Mouse (Mus musculus) 3T3-L1 (cell line): ENCODE data around the gene Crlf1.

ENCODE experiments used
- DNase-seq: peaks from one replicate; pipeline ENCODE4 v3.0.0-alpha.2; 2015; ENCODE audit warnings: low read depth, low spot score

Crlf1 gene

GRCm38 (mm10) chr8:70549412-70550184, 56.6 kb downstream of the Crlf1 start:
- no peak for DNase-seq

- DNase-seq: no peak
These were observed 58.7 kb downstream of the Crlf1 start for GRCm38 (mm10) chr8:70551558-70552161.

GRCm38 (mm10) chr8:70552836-70553235, 59.9 kb downstream of the Crlf1 start:
- peak; percentile 49 for DNase-seq
